Mouse (Mus musculus): ENCODE measurements around the gene Epn2. TPM values are rescaled to one million over a fixed set of nuclear protein-coding genes. Genes with fewer than 3 reads are reported as not detected.

The Epn2 gene
- 5.0 to 7.7 TPM (median 7.1 TPM) in 4 replicates for total RNA-seq (2023)

DNA sequence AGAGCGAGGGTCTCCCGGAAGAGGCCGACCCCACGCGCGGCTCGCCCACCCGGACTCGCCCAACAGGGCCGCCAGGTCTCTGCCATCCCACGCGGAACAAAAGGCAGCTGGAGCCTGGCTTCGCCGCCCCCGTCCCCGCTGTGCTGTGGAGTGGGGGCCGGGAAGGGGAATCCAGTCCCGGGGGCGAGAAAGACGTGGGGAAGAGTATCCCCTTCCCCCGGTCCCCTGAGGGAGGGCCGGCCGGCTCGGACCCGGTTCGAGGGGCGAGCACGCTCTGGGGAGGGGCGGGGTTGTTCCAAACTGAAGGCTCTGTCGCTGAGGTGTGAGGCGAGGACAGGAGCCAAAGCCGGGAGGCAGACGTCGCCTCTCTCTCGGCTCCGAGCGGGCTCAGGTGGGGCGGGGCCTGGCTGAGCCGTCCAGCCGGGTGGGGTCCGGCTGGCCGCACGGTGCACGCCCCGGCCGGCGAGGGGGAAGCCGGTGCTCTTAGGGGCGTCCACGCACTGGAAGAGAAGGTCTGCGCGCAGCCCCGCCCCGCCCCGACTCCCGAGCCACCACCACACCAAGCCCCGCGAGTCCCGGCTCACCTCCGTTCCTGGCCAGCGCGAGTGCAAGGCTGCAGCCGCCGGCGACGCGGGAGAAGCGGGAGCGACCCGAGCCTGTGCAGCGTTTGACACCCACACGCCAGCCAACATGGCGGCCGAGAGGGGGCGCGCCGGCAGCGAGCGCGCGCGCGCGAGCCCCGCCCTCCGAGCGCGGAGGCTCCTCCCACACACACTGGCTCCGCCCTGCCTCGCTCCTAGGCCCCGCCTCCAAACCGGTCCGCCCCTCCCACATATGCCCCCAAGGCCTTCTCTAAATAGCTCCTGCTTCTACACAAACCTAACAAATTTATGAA, at the start of gene Epn2:
Epn2 (minus strand) TSS at position 705 of the 895 bp plus-strand sequence.

GRCm38 (mm10) chr11:61504713-61505257, 74.7 kb downstream of the Epn2 start, which contains the start of gene B9d1:
B9d1 (plus strand) TSS chr11:61505144.

DNA sequence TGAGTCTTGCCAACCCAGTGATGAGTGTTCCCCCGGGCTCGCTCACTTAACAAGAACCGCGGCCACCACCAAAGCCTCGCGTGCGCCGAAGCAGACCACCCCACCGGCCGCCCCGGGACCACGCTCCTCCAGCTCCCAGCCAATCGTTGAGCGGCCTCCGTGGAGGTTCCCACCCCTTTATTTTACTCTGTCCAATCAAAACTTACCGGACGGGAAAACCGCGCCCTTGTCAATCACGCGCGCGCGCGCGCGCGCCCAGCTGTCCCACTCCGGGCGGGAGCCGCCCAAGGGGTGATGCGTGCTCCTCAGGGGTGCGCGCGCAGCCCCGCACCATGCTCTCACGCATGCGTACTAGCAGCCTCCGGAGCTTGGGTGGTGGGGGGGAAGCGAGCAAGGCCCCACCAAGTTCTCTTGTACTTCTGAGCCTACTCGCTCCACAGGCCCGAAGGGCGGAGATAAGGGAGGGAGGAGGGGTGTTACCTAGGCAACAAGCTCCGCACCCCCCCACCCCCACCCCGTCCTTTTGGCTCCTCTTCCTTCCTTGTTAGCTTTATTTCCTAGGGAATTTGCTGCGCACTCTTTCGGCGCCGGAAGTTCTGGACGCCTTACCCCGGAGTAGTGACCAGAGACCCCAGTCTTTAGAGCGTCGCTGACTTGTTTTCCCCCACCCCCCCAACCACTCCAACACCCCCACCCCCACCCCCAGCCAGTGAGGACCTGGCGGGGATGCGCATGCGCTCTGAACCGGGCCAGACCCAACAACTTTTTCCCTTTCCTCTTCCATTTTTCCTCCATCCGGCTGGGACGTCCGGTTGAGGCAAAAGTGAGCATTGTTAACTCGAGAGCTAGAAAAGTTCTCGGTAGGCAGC, 85.1 kb downstream of the Epn2 start, which contains the start of gene Mapk7:
Mapk7 (minus strand) TSS at position 278 of the 869 bp plus-strand sequence.

GRCm38 (mm10) chr11:61484613-61485540, 94.6 kb downstream of the Epn2 start, which contains the start of gene Mfap4:
Mfap4 (plus strand) TSS chr11:61485431.

Other genes starting within 250 kb of the Epn2 start
- not detected in 4 replicates for gene Slc47a2, start 236.8 kb downstream of the Epn2 start, total RNA-seq (2023)
- not detected in 4 replicates for gene Slc47a1, start 201.3 kb downstream of the Epn2 start, total RNA-seq (2023)
- gene Rnf112, start 125.6 kb downstream of the Epn2 start, total RNA-seq (2023), result not detected in 4 replicates
- gene Mfap4, start 94.3 kb downstream of the Epn2 start, total RNA-seq (2023), result not detected in 4 replicates
- gene Mapk7, start 85.3 kb downstream of the Epn2 start, total RNA-seq (2023), result 23.7 to 33.0 TPM (median 27.9 TPM) in 4 replicates
- gene B9d1, start 74.5 kb downstream of the Epn2 start, total RNA-seq (2023), result 3.1 TPM in 1 of 4 replicates, not detected in the others
- gene Grap, start 73.6 kb upstream of the Epn2 start, total RNA-seq (2023), result 247 to 260 TPM (median 255 TPM) in 4 replicates
- 4.9 to 6.7 TPM (median 5.9 TPM) in 4 replicates for gene Fam83g, start 104.4 kb upstream of the Epn2 start, total RNA-seq (2023)
- gene Slc5a10, start 141.1 kb upstream of the Epn2 start, total RNA-seq (2023), result not detected in 4 replicates
- 46.0 to 56.4 TPM (median 50.7 TPM) in 4 replicates for gene Prpsap2, start 182.4 kb upstream of the Epn2 start, total RNA-seq (2023)

Data from B cell, adult 62 days (primary cell).